Mouse (Mus musculus) myocyte (in vitro differentiated cells): ENCODE measurements around the gene Shq1. TPM values are rescaled to one million over a fixed set of nuclear protein-coding genes. Genes with fewer than 3 reads are reported as not detected.

Experiments used
- H3K27me3 ChIP-seq: one replicate; pipeline ENCODE4 v1.6.1; 2011; ENCODE audit not compliant: control insufficient read depth, insufficient read depth, insufficient read length
- H3K36me3 ChIP-seq: one replicate; pipeline ENCODE4 v1.6.1; 2011; ENCODE audit not compliant: control insufficient read depth, insufficient read depth
- H3K4me2 ChIP-seq: one replicate; pipeline ENCODE4 v1.6.1; 2011; ENCODE audit warnings: low read depth, control low read depth
- H3K4me3 ChIP-seq: one replicate; pipeline ENCODE4 v1.5.1; 2011; ENCODE audit warnings: mild to moderate bottlenecking, control low read depth, moderate library complexity
- H3K79me2 ChIP-seq: one replicate; pipeline ENCODE4 v1.6.1; 2011; ENCODE audit not compliant: control insufficient read depth, insufficient read depth
- H3ac ChIP-seq: one replicate; pipeline ENCODE4 v1.6.1; 2011; ENCODE audit not compliant: control insufficient read depth, insufficient read length
- CEBPB ChIP-seq: IDR thresholded peaks from 2 replicates; pipeline ENCODE4 v1.6.1; 2011; ENCODE audit warnings: mild to moderate bottlenecking, moderate library complexity; ENCODE audit not compliant: poor library complexity, insufficient read depth, severe bottlenecking
- E2F4 ChIP-seq: IDR thresholded peaks from one replicate; pipeline ENCODE4 v1.6.1; 2011; ENCODE audit warnings: mild to moderate bottlenecking, control low read depth, moderate library complexity; ENCODE audit not compliant: insufficient read depth
- MAX ChIP-seq: IDR thresholded peaks from one replicate; pipeline ENCODE4 v1.6.1; 2011; ENCODE audit warnings: low read depth, mild to moderate bottlenecking, control low read depth
- MYOD1 ChIP-seq, 3 experiments: IDR thresholded peaks; one replicate each; pipeline ENCODE4 v1.6.1; 2011; ENCODE audit warnings: control low read depth in 2 of 3, low read depth in 2 of 3, mild to moderate bottlenecking in 2 of 3, moderate library complexity in 1 of 3; ENCODE audit not compliant: insufficient read length in 2 of 3, control insufficient read depth in 1 of 3
- MYOG ChIP-seq, 3 experiments: IDR thresholded peaks; one replicate each; pipeline ENCODE4 v1.6.1; 2011; ENCODE audit warnings: control low read depth in 2 of 3, low read depth in 2 of 3, mild to moderate bottlenecking in 2 of 3; ENCODE audit not compliant: insufficient read length in 2 of 3, control insufficient read depth in 1 of 3, insufficient read depth in 1 of 3
- POLR2A ChIP-seq: IDR thresholded peaks from one replicate; pipeline ENCODE4 v1.6.1; 2011; ENCODE audit warnings: low read depth, mild to moderate bottlenecking, control low read depth, moderate library complexity; ENCODE audit not compliant: insufficient read length
- POLR2AphosphoS2 ChIP-seq: IDR thresholded peaks from one replicate; pipeline ENCODE4 v1.6.1; 2011; ENCODE audit warnings: low read depth, control low read depth; ENCODE audit not compliant: insufficient read length
- REST ChIP-seq: IDR thresholded peaks from one replicate; pipeline ENCODE4 v1.6.1; 2011; ENCODE audit warnings: mild to moderate bottlenecking, control low read depth, moderate library complexity; ENCODE audit not compliant: insufficient read depth, insufficient read length
- SRF ChIP-seq: IDR thresholded peaks from one replicate; pipeline ENCODE4 v1.6.1; 2011; ENCODE audit warnings: low read depth; ENCODE audit not compliant: control insufficient read depth, insufficient read length
- TCF12 ChIP-seq: IDR thresholded peaks from one replicate; pipeline ENCODE4 v1.6.1; 2011; ENCODE audit warnings: mild to moderate bottlenecking, control low read depth; ENCODE audit not compliant: poor library complexity, insufficient read depth, severe bottlenecking
- TCF3 ChIP-seq: IDR thresholded peaks from one replicate; pipeline ENCODE4 v1.6.1; 2011; ENCODE audit warnings: low read depth, control low read depth; ENCODE audit not compliant: insufficient read length
- USF1 ChIP-seq: IDR thresholded peaks from one replicate; pipeline ENCODE4 v1.6.1; 2011; ENCODE audit warnings: low read depth, mild to moderate bottlenecking, control low read depth, moderate library complexity
- polyA plus RNA-seq: library from polyadenylated mRNA; unstranded; fragments of >200 nt; fragmentation: generic; extraction: Trizol; gene quantifications from one replicate; pipeline ENCODE4 v1.2.1, GENCODE M21; 2012; ENCODE audit warnings: missing spikeins

The Shq1 gene
- polyA plus RNA-seq, 1 experiment = 6.6 TPM

DNA sequence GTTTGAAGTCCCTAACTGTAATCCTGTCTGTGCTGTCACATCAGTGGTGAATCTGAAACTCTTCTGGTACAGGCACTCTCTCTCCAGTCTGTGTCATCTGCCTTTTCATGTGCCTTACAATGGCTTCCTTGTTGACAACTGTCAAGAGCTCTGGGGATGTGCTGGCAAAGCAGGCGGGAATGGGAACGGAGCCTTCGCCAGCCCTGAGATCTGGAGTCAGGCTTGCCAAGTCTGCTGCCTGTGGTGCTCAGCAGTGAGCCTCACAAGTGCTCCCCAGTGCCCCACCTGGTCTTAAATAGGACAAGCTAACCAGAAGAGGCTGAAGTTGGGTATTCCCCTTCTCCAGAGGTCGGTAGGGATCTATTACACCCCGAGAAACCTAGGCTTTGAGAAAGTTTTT lies 29.8 kb upstream of the Shq1 start:
- no peak overlapping the region for H3K4me2 ChIP-seq
- no peaks in the 10 kb centered on the region for H3K79me2 ChIP-seq
- H3K27me3 ChIP-seq = no peaks in the 10 kb centered on the region
- no peak overlapping the region for H3K4me3 ChIP-seq
- TF ChIP-seq E2F4 (no peak), REST (no peak)
- no peak overlapping the region for H3ac ChIP-seq
- H3K36me3 ChIP-seq = no peaks in the 10 kb centered on the region

GRCm38 (mm10) chr6:100699986-100700385 lies 29.0 kb upstream of the Shq1 start:
- TF ChIP-seq REST (no peak), E2F4 (no peak), SRF (no peak), POLR2AphosphoS2 (no peak), TCF3 (no peak), MYOD1 (IDR thresholded peaks at IDR 0.05; ENCODE audit: control insufficient read depth in 1 of 3, insufficient read length in 2 of 3, low read depth in 2 of 3) (no peak), MYOG (IDR thresholded peaks at IDR 0.05; ENCODE audit: control insufficient read depth in 1 of 3, insufficient read depth in 1 of 3, insufficient read length in 2 of 3, low read depth in 2 of 3) (no peak), USF1 (no peak)
- Histone ChIP-seq H3K27me3 (no peaks in the 10 kb centered on the region), H3K36me3 (no peaks in the 10 kb centered on the region), H3ac (no peak overlapping the region), H3K79me2 (no peaks in the 10 kb centered on the region), H3K4me2 (no peak overlapping the region), H3K4me3 (no peak overlapping the region)

- no peak for TF ChIP-seq MYOG (IDR thresholded peaks at IDR 0.05; ENCODE audit: control insufficient read depth in 1 of 3, insufficient read depth in 1 of 3, insufficient read length in 2 of 3, low read depth in 2 of 3)
- no peak for TF ChIP-seq USF1
- no peak for TF ChIP-seq SRF
- no peak for TF ChIP-seq TCF12
- TF ChIP-seq POLR2A = no peak
- TF ChIP-seq TCF3 = no peak
- TF ChIP-seq CEBPB = no peak
- TF ChIP-seq REST = no peak
- TF ChIP-seq MYOD1 (IDR thresholded peaks at IDR 0.05; ENCODE audit: control insufficient read depth in 1 of 3, insufficient read length in 2 of 3, low read depth in 2 of 3) = no peak
- no peak for TF ChIP-seq MAX
- TF ChIP-seq E2F4 = no peak
- no peak for TF ChIP-seq POLR2AphosphoS2
- Histone ChIP-seq H3ac (no peak overlapping the region), H3K4me3 (no peak overlapping the region), H3K4me2 (no peak overlapping the region), H3K79me2 (no peaks in the 10 kb centered on the region), H3K36me3 (no peaks in the 10 kb centered on the region), H3K27me3 (no peaks in the 10 kb centered on the region)
These were observed 15.4 kb upstream of the Shq1 start for GRCm38 (mm10) chr6:100686341-100686740.

DNA sequence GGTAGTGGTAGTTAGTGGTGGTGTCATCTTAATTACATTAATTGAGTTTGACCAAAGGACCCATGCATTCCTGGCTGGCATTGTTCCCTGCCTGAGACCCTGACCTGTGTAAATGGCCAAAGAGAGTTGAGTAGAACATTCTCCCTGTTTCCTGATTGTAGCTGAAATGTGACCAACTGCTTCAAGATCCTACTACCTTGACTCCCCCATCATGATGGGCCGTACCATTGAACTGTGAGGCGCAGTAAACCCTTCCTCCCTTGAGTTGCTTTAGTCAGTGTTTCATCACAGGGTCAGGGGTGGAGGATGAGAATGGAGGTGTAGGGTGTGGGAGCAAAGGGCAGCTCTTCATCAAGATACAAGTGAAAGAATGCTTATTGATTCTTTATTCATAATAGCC lies 7.7 kb upstream of the Shq1 start:
- Histone ChIP-seq H3K27me3 (no peaks in the 10 kb centered on the region), H3K4me2 (no peak overlapping the region), H3K4me3 (no peak overlapping the region), H3ac (no peak overlapping the region), H3K36me3 (no peaks in the 10 kb centered on the region), H3K79me2 (no peaks in the 10 kb centered on the region)
- TF ChIP-seq TCF3 (no peak), SRF (no peak), USF1 (no peak)

GRCm38 (mm10) chr6:100676461-100676860 lies 5.5 kb upstream of the Shq1 start:
- no peak overlapping the region for H3K4me2 ChIP-seq
- H3K36me3 ChIP-seq = no peaks in the 10 kb centered on the region
- H3ac ChIP-seq = no peak overlapping the region
- no peak overlapping the region for H3K4me3 ChIP-seq
- no peaks in the 10 kb centered on the region for H3K27me3 ChIP-seq
- TF ChIP-seq TCF3 = no peak
- no peak for TF ChIP-seq MYOG (IDR thresholded peaks at IDR 0.05; ENCODE audit: control insufficient read depth in 1 of 3, insufficient read depth in 1 of 3, insufficient read length in 2 of 3, low read depth in 2 of 3)
- no peak for TF ChIP-seq MAX
- TF ChIP-seq POLR2A = no peak
- no peak for TF ChIP-seq REST
- TF ChIP-seq CEBPB = no peak
- no peak for TF ChIP-seq POLR2AphosphoS2
- TF ChIP-seq SRF = no peak
- no peak for TF ChIP-seq TCF12
- no peak for TF ChIP-seq E2F4
- no peak for TF ChIP-seq MYOD1 (IDR thresholded peaks at IDR 0.05; ENCODE audit: control insufficient read depth in 1 of 3, insufficient read length in 2 of 3, low read depth in 2 of 3)
- TF ChIP-seq USF1 = no peak
- H3K79me2 ChIP-seq = no peaks in the 10 kb centered on the region
